Mouse (Mus musculus) myocyte (in vitro differentiated cells): ENCODE measurements around the gene Clic3. TPM values are rescaled to one million over a fixed set of nuclear protein-coding genes. Genes with fewer than 3 reads are reported as not detected.

Experiments used
- H3K27me3 ChIP-seq: one replicate; pipeline ENCODE4 v1.6.1; 2011; ENCODE audit not compliant: control insufficient read depth, insufficient read depth, insufficient read length
- H3K36me3 ChIP-seq: one replicate; pipeline ENCODE4 v1.6.1; 2011; ENCODE audit not compliant: control insufficient read depth, insufficient read depth
- H3K4me2 ChIP-seq: one replicate; pipeline ENCODE4 v1.6.1; 2011; ENCODE audit warnings: low read depth, control low read depth
- H3K4me3 ChIP-seq: one replicate; pipeline ENCODE4 v1.5.1; 2011; ENCODE audit warnings: mild to moderate bottlenecking, control low read depth, moderate library complexity
- H3K79me2 ChIP-seq: one replicate; pipeline ENCODE4 v1.6.1; 2011; ENCODE audit not compliant: control insufficient read depth, insufficient read depth
- H3ac ChIP-seq: one replicate; pipeline ENCODE4 v1.6.1; 2011; ENCODE audit not compliant: control insufficient read depth, insufficient read length
- CEBPB ChIP-seq: IDR thresholded peaks from 2 replicates; pipeline ENCODE4 v1.6.1; 2011; ENCODE audit warnings: mild to moderate bottlenecking, moderate library complexity; ENCODE audit not compliant: poor library complexity, insufficient read depth, severe bottlenecking
- E2F4 ChIP-seq: IDR thresholded peaks from one replicate; pipeline ENCODE4 v1.6.1; 2011; ENCODE audit warnings: mild to moderate bottlenecking, control low read depth, moderate library complexity; ENCODE audit not compliant: insufficient read depth
- MAX ChIP-seq: IDR thresholded peaks from one replicate; pipeline ENCODE4 v1.6.1; 2011; ENCODE audit warnings: low read depth, mild to moderate bottlenecking, control low read depth
- MYOD1 ChIP-seq, 3 experiments: IDR thresholded peaks; one replicate each; pipeline ENCODE4 v1.6.1; 2011; ENCODE audit warnings: control low read depth in 2 of 3, low read depth in 2 of 3, mild to moderate bottlenecking in 2 of 3, moderate library complexity in 1 of 3; ENCODE audit not compliant: insufficient read length in 2 of 3, control insufficient read depth in 1 of 3
- MYOG ChIP-seq, 3 experiments: IDR thresholded peaks; one replicate each; pipeline ENCODE4 v1.6.1; 2011; ENCODE audit warnings: control low read depth in 2 of 3, low read depth in 2 of 3, mild to moderate bottlenecking in 2 of 3; ENCODE audit not compliant: insufficient read length in 2 of 3, control insufficient read depth in 1 of 3, insufficient read depth in 1 of 3
- POLR2A ChIP-seq: IDR thresholded peaks from one replicate; pipeline ENCODE4 v1.6.1; 2011; ENCODE audit warnings: low read depth, mild to moderate bottlenecking, control low read depth, moderate library complexity; ENCODE audit not compliant: insufficient read length
- POLR2AphosphoS2 ChIP-seq: IDR thresholded peaks from one replicate; pipeline ENCODE4 v1.6.1; 2011; ENCODE audit warnings: low read depth, control low read depth; ENCODE audit not compliant: insufficient read length
- REST ChIP-seq: IDR thresholded peaks from one replicate; pipeline ENCODE4 v1.6.1; 2011; ENCODE audit warnings: mild to moderate bottlenecking, control low read depth, moderate library complexity; ENCODE audit not compliant: insufficient read depth, insufficient read length
- SRF ChIP-seq: IDR thresholded peaks from one replicate; pipeline ENCODE4 v1.6.1; 2011; ENCODE audit warnings: low read depth; ENCODE audit not compliant: control insufficient read depth, insufficient read length
- TCF12 ChIP-seq: IDR thresholded peaks from one replicate; pipeline ENCODE4 v1.6.1; 2011; ENCODE audit warnings: mild to moderate bottlenecking, control low read depth; ENCODE audit not compliant: poor library complexity, insufficient read depth, severe bottlenecking
- TCF3 ChIP-seq: IDR thresholded peaks from one replicate; pipeline ENCODE4 v1.6.1; 2011; ENCODE audit warnings: low read depth, control low read depth; ENCODE audit not compliant: insufficient read length
- USF1 ChIP-seq: IDR thresholded peaks from one replicate; pipeline ENCODE4 v1.6.1; 2011; ENCODE audit warnings: low read depth, mild to moderate bottlenecking, control low read depth, moderate library complexity
- polyA plus RNA-seq: library from polyadenylated mRNA; unstranded; fragments of >200 nt; fragmentation: generic; extraction: Trizol; gene quantifications from one replicate; pipeline ENCODE4 v1.2.1, GENCODE M21; 2012; ENCODE audit warnings: missing spikeins

Gene Clic3
- polyA plus RNA-seq, 1 experiment: 13.5 TPM

DNA sequence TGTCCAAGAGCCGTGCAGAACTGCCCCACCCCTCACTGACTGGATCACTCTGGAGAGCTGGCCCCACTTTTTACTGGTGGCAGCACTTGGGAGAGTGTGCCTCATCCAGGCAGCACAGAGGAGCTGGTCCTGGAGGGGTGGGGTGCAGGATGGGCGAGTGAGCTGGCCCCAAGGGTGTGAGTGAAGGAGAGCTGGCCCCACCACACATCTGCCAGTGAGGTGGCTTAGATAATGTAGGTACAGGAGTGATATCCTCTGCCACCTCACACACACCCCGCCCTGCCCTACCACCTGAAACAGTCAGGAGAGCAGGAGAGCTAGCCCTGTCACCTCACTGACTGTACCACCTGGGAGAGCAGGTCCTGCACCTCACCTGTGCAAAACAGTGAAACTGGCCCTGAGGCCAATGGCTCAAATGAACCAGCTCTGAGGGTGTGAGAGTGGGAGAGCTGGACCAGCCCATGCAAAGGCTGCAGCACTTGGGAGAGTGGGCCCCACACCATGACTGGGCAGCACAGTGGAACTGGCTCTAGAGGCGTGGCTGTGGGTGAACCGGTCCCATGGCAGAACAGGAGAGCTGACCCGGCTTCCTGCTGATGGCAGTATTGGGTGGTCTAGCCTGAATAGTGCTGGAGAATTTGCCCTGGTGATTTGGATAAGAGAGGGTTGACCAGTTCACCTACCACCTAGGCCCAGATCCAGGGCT, 31.5 kb downstream of the Clic3 start:
- H3ac ChIP-seq: no peak overlapping the region

DNA sequence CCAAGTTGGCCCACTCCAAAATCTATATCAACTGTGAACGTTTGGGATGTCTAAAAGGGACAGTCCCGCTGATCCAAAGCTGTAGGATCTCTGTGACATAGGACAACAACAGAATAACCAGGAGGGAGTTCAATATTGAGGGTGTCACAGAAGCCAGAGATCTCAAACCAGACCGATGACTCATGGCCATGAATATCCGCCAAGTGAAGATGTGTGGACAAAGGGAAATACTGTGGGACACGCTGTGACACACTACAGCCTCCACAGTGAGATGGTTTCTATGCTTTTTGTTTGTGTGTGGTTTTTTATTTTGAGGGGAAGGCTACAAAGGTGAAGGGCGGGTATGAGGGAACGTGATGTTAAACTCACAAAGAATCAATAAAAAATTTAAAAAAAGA, 32.0 kb downstream of the Clic3 start:
- Histone ChIP-seq H3K36me3 (no peaks in the 10 kb centered on the region), H3K79me2 (no peaks in the 10 kb centered on the region), H3K4me3 (no peak overlapping the region), H3K27me3 (peaks cover 28% of the 10 kb centered on the region), H3K4me2 (peak overlapping the region; percentile 3), H3ac (no peak overlapping the region)
- TF ChIP-seq MYOD1 (IDR thresholded peaks at IDR 0.05; ENCODE audit: control insufficient read depth in 1 of 3, insufficient read length in 2 of 3, low read depth in 2 of 3) (no peak), SRF (no peak), CEBPB (no peak), TCF3 (no peak), MYOG (IDR thresholded peaks at IDR 0.05; ENCODE audit: control insufficient read depth in 1 of 3, insufficient read depth in 1 of 3, insufficient read length in 2 of 3, low read depth in 2 of 3) (no peak), POLR2AphosphoS2 (no peak), E2F4 (no peak), USF1 (no peak), TCF12 (no peak), REST (no peak), MAX (no peak), POLR2A (no peak)

More for the DNA sequence above, 31.5 kb downstream of the Clic3 start:
- Histone ChIP-seq H3K27me3 (peaks cover 32% of the 10 kb centered on the region), H3K79me2 (no peaks in the 10 kb centered on the region), H3K36me3 (no peaks in the 10 kb centered on the region), H3K4me2 (peak overlapping the region; percentile 3), H3K4me3 (no peak overlapping the region)
- TF ChIP-seq SRF: no peak
- TF ChIP-seq USF1: no peak
- TF ChIP-seq TCF3: no peak
- TF ChIP-seq TCF12: no peak
- no peak for TF ChIP-seq MYOD1 (IDR thresholded peaks at IDR 0.05; ENCODE audit: control insufficient read depth in 1 of 3, insufficient read length in 2 of 3, low read depth in 2 of 3)
- no peak for TF ChIP-seq CEBPB
- no peak for TF ChIP-seq MAX
- no peak for TF ChIP-seq POLR2AphosphoS2
- TF ChIP-seq POLR2A: no peak
- TF ChIP-seq REST: no peak
- no peak for TF ChIP-seq E2F4
- no peak for TF ChIP-seq MYOG (IDR thresholded peaks at IDR 0.05; ENCODE audit: control insufficient read depth in 1 of 3, insufficient read depth in 1 of 3, insufficient read length in 2 of 3, low read depth in 2 of 3)

DNA sequence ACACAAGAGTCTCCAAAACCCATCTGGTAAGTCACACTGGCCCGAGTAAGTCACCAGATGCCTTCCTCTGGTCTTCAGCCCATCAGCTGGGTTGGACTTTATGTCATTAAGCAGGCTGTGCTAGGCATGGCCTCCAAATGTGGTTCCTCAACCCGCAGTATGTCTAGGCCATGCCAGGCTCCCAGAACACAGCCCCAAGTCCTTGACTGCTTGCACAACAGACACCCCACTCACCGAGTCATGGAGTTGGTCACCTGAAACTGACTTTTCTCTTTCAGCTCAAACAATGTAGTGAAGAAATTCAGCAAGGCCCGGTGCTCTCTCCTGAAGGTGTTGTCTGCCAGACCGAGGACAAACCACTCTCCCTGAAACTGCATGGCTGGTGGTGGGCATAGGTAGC, 36.4 kb downstream of the Clic3 start:
- Histone ChIP-seq H3K36me3 (no peaks in the 10 kb centered on the region), H3K4me3 (no peak overlapping the region), H3ac (no peak overlapping the region), H3K4me2 (no peak overlapping the region), H3K27me3 (peaks cover 5% of the 10 kb centered on the region), H3K79me2 (no peaks in the 10 kb centered on the region)
- TF ChIP-seq POLR2AphosphoS2 (no peak), MYOD1 (IDR thresholded peaks at IDR 0.05; ENCODE audit: control insufficient read depth in 1 of 3, insufficient read length in 2 of 3, low read depth in 2 of 3) (no peak)

DNA sequence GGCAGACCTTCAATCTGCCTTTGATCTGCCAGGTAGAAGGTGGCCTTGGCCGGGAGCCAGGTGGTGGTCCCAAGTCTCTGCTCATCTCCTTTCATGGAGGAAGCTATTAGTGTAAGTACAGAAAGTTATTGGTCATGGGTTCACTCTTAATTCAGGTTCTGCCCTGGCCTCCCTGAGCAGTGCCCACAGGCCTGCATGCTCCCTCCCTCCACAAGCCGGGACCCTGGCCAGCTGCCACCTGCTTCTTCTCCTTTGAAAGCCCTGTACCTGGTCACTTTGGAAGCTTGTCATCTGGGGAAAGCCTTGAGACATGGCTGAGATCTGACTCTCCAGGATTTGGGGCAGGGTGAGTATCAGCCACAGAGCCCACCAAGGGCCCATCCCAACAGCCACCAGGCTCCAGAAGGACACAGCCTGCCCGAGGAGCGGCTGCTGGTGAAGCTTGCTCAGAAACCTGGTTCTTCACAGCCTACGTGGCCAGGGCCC, 36.9 kb downstream of the Clic3 start, which contains the start of gene Lcn12:
Lcn12 (minus strand) TSS at position 436 of the 486 bp plus-strand sequence.
- TF ChIP-seq REST (no peak), USF1 (no peak), CEBPB (no peak), MYOD1 (IDR thresholded peaks at IDR 0.05; ENCODE audit: control insufficient read depth in 1 of 3, insufficient read length in 2 of 3, low read depth in 2 of 3) (no peak), MAX (no peak), TCF3 (no peak), POLR2A (no peak), MYOG (IDR thresholded peaks at IDR 0.05; ENCODE audit: control insufficient read depth in 1 of 3, insufficient read depth in 1 of 3, insufficient read length in 2 of 3, low read depth in 2 of 3) (no peak), SRF (no peak), TCF12 (no peak), POLR2AphosphoS2 (no peak), E2F4 (no peak)
- no peak within 1 kb of the TSS for H3ac ChIP-seq
- no peak within 1 kb of the TSS for H3K4me2 ChIP-seq
- H3K27me3 ChIP-seq: peaks cover 5% of the 10 kb centered on the region
- H3K36me3 ChIP-seq: no peaks in the 10 kb centered on the region
- H3K79me2 ChIP-seq: no peaks in the 10 kb centered on the region
- no peak within 1 kb of the TSS for H3K4me3 ChIP-seq

DNA sequence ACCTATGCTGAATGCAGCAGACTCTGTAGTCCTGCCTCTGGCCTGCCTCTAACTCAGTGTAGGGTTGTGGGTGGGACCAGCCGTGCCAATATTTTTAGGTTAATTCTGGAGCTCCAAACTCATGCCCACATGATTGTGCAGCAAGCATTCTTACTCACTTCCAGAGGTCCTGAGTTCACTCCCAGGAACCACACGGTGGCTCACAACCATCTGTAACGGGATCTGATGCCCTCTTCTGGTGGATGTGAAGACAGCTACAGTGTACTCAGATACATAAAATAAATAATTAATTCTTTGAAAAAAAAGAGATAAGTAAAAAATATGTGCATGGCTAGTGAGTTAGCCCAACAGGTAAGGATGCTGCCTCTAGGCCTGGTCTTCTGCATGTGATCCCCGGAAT, 39.8 kb downstream of the Clic3 start:
- H3ac ChIP-seq: no peak overlapping the region
- H3K4me3 ChIP-seq: no peak overlapping the region
- H3K4me2 ChIP-seq: no peak overlapping the region
- TF ChIP-seq MYOG (IDR thresholded peaks at IDR 0.05; ENCODE audit: control insufficient read depth in 1 of 3, insufficient read depth in 1 of 3, insufficient read length in 2 of 3, low read depth in 2 of 3) (no peak), USF1 (no peak), SRF (no peak), POLR2A (no peak), CEBPB (no peak)
- H3K36me3 ChIP-seq: no peaks in the 10 kb centered on the region
- peaks cover 5% of the 10 kb centered on the region for H3K27me3 ChIP-seq
- H3K79me2 ChIP-seq: peaks cover 7% of the 10 kb centered on the region
